Comparison of ENCODE assay signal across 24 mouse cellular contexts in genomic region chr2:166669922-166670321, GRCm38 (mm10). TPM values are rescaled to one million over a fixed set of nuclear protein-coding genes. Genes with fewer than 3 reads are reported as not detected.
DNase-seq lines count a peak whose midpoint lies in the region; ATAC-seq and TF ChIP-seq lines count a peak whose summit lies in the region.
"Had no signal": no experiment of that assay in that cellular context is flagged by ENCODE, and none has a peak within 500 bp of the region (broad histone marks: within the 10 kb centered on the region; RNA-seq: fewer than 3 reads in every experiment).

No protein-coding gene starts in this region.

- H3K4me3 ChIP-seq in hindbrain, embryonic 10.5 days, result no peak overlapping the region
- no peak overlapping the region for H3K4me3 ChIP-seq in hindbrain, postnatal 0 days (ENCODE audit: low read length)
- H3K4me3 ChIP-seq in midbrain, embryonic 11.5 days (ENCODE audit: low read depth, low read length), result no peak overlapping the region
- H3K4me3 ChIP-seq in midbrain, embryonic 15.5 days, result no peak overlapping the region
- H3K4me3 ChIP-seq in hindbrain, embryonic 13.5 days, result no peak overlapping the region
- H3K4me3 ChIP-seq: heart, embryonic 13.5 days; intestine, embryonic 15.5 days; limb, embryonic 12.5 days; lung, embryonic 15.5 days; myocyte had no signal

- H3K36me3 ChIP-seq in hindbrain, embryonic 10.5 days, result peaks cover 12% of the 10 kb centered on the region; the same call in 1 of the 2 replicates
- no peaks in the 10 kb centered on the region for H3K36me3 ChIP-seq in hindbrain, postnatal 0 days (ENCODE audit: insufficient read depth, low read length)
- no peaks in the 10 kb centered on the region for H3K36me3 ChIP-seq in midbrain, embryonic 11.5 days (ENCODE audit: control insufficient read depth, insufficient read depth, low read length)
- no peaks in the 10 kb centered on the region for H3K36me3 ChIP-seq in midbrain, embryonic 15.5 days (replicated peaks)
- no peaks in the 10 kb centered on the region for H3K36me3 ChIP-seq in hindbrain, embryonic 13.5 days
- H3K36me3 ChIP-seq: heart, embryonic 13.5 days; intestine, embryonic 15.5 days; limb, embryonic 12.5 days; lung, embryonic 15.5 days had no signal

- H3K9me3 ChIP-seq in hindbrain, embryonic 10.5 days, result no peaks in the 10 kb centered on the region
- no peaks in the 10 kb centered on the region for H3K9me3 ChIP-seq in hindbrain, postnatal 0 days (ENCODE audit: low read length)
- no peaks in the 10 kb centered on the region for H3K9me3 ChIP-seq in midbrain, embryonic 11.5 days (ENCODE audit: control insufficient read depth, low read length)
- H3K9me3 ChIP-seq in midbrain, embryonic 15.5 days, result no peaks in the 10 kb centered on the region
- no peaks in the 10 kb centered on the region for H3K9me3 ChIP-seq in hindbrain, embryonic 13.5 days
- H3K9me3 ChIP-seq: heart, embryonic 13.5 days; intestine, embryonic 15.5 days; limb, embryonic 12.5 days; lung, embryonic 15.5 days had no signal

- H3K9ac ChIP-seq in hindbrain, postnatal 0 days (replicated peaks; ENCODE audit: low read length), result no peak overlapping the region
- no peak overlapping the region for H3K9ac ChIP-seq in midbrain, embryonic 11.5 days (ENCODE audit: low read length)
- H3K9ac ChIP-seq in midbrain, embryonic 15.5 days, result no peak overlapping the region
- no peak overlapping the region for H3K9ac ChIP-seq in hindbrain, embryonic 13.5 days
- H3K9ac ChIP-seq: heart, embryonic 13.5 days; intestine, embryonic 15.5 days; limb, embryonic 12.5 days; lung, embryonic 15.5 days had no signal

- H3K4me2 ChIP-seq in hindbrain, postnatal 0 days (ENCODE audit: low read depth, low read length), result no peak overlapping the region
- H3K4me2 ChIP-seq in midbrain, embryonic 11.5 days, result no peak overlapping the region
- no peak overlapping the region for H3K4me2 ChIP-seq in midbrain, embryonic 15.5 days
- no peak overlapping the region for H3K4me2 ChIP-seq in hindbrain, embryonic 13.5 days
- H3K4me2 ChIP-seq: heart, embryonic 13.5 days; intestine, embryonic 15.5 days; limb, embryonic 12.5 days; liver, embryonic 11.5 days; lung, embryonic 15.5 days had no signal

- TF ChIP-seq CTCF in hindbrain, postnatal 0 days (IDR thresholded peaks at IDR 0.05; ENCODE audit: low read depth), result no peak

- 79% methylated on average over 9 of the region's 9 CpGs for WGBS in hindbrain, embryonic 10.5 days
- WGBS in hindbrain, postnatal 0 days, result 62% methylated on average over 9 of the region's 9 CpGs
- WGBS in midbrain, embryonic 11.5 days, result 79% methylated on average over 9 of the region's 9 CpGs
- 81% methylated on average over 9 of the region's 9 CpGs for WGBS in midbrain, embryonic 15.5 days
- 77% methylated on average over 9 of the region's 9 CpGs for WGBS in hindbrain, embryonic 13.5 days

- peaks cover 100% of the 10 kb centered on the region for H3K4me1 ChIP-seq in hindbrain, embryonic 10.5 days (replicated peaks)
- peaks cover 23% of the 10 kb centered on the region for H3K4me1 ChIP-seq in hindbrain, postnatal 0 days (ENCODE audit: insufficient read depth, low read length)
- peaks cover 58% of the 10 kb centered on the region for H3K4me1 ChIP-seq in midbrain, embryonic 11.5 days (ENCODE audit: control insufficient read depth, insufficient read depth, low read length)
- peaks cover 43% of the 10 kb centered on the region for H3K4me1 ChIP-seq in midbrain, embryonic 15.5 days
- peaks cover 84% of the 10 kb centered on the region for H3K4me1 ChIP-seq in hindbrain, embryonic 13.5 days (replicated peaks)

- no peak for ATAC-seq in hindbrain, postnatal 0 days
- no peak for ATAC-seq in midbrain, embryonic 11.5 days (ENCODE audit: low FRiP score)
- no peak for ATAC-seq in midbrain, embryonic 15.5 days (replicated peaks)
- ATAC-seq in hindbrain, embryonic 13.5 days (ENCODE audit: low FRiP score), result no peak
- ATAC-seq: intestine, embryonic 15.5 days; midbrain, embryonic 16.5 days had no signal

- H3K27ac ChIP-seq in hindbrain, embryonic 10.5 days, result peak overlapping the region; percentile 92
- no peak overlapping the region for H3K27ac ChIP-seq in hindbrain, postnatal 0 days
- H3K27ac ChIP-seq in midbrain, embryonic 11.5 days (ENCODE audit: low read depth, low read length), result peak overlapping the region; percentile 15; the same call in 1 of the 2 replicates
- no peak overlapping the region for H3K27ac ChIP-seq in midbrain, embryonic 15.5 days
- H3K27ac ChIP-seq in hindbrain, embryonic 13.5 days, result peak overlapping the region; percentile 66
- H3K27ac ChIP-seq: heart, embryonic 13.5 days; intestine, embryonic 15.5 days; limb, embryonic 12.5 days; lung, embryonic 15.5 days had no signal

- no peak for DNase-seq in hindbrain, embryonic 10.5 days (ENCODE audit: low spot score)
- DNase-seq in hindbrain, postnatal 0 days (ENCODE audit: low spot score), result no peak
- no peak for DNase-seq in midbrain, embryonic 11.5 days (ENCODE audit: low spot score, missing footprints)
- DNase-seq in ZHBTc4 (ENCODE audit: low read depth, low spot score), result peak; percentile 38
- DNase-seq in kidney, postnatal 4 days, result no peak
- no peak for DNase-seq in embryo, embryonic 11 days
- DNase-seq: adrenal gland, adult 8-10 months; B cell, adult 2 months; cerebellum, adult 8-10 months; cerebellum, postnatal 25 days; heart, postnatal 10 days; kidney, adult 2 months; kidney, postnatal 36 days; retina, postnatal 1 day; right cerebral cortex, postnatal 14 days had no signal

- H3K27me3 ChIP-seq in hindbrain, embryonic 10.5 days (ENCODE audit: insufficient read depth, poor library complexity, severe bottlenecking), result no peaks in the 10 kb centered on the region
- no peaks in the 10 kb centered on the region for H3K27me3 ChIP-seq in hindbrain, postnatal 0 days (ENCODE audit: insufficient read depth, low read length)
- H3K27me3 ChIP-seq in midbrain, embryonic 11.5 days (ENCODE audit: control insufficient read depth, insufficient read depth, low read length), result no peaks in the 10 kb centered on the region
- H3K27me3 ChIP-seq in midbrain, embryonic 15.5 days (replicated peaks), result no peaks in the 10 kb centered on the region
- no peaks in the 10 kb centered on the region for H3K27me3 ChIP-seq in hindbrain, embryonic 13.5 days
- H3K27me3 ChIP-seq: intestine, embryonic 15.5 days; limb, embryonic 12.5 days; lung, embryonic 15.5 days had no signal

RNA-seq across cellular contexts. Expression of gene Prex1, which starts 43.7 kb away (rescaled TPM):
- polyA plus RNA-seq in hindbrain, embryonic 10.5 days (2016; fragmentation: Nextera tagmentation; extraction: Ambion mirVana), result 36.8 and 44.1 TPM in 2 replicates
- 63.2 and 66.8 TPM in 2 replicates for total RNA-seq in hindbrain, postnatal 0 days (2014; rRNA removed)
- 24.1 and 24.2 TPM in 2 replicates for polyA plus RNA-seq in hindbrain, postnatal 0 days (2015; fragmentation: Nextera tagmentation; extraction: Ambion mirVana)
- polyA plus RNA-seq in midbrain, embryonic 11.5 days (2014; fragmentation: Nextera tagmentation; extraction: Ambion mirVana), result 16.5 and 19.8 TPM in 2 replicates
- polyA plus RNA-seq in midbrain, embryonic 15.5 days (2015; fragmentation: Nextera tagmentation; extraction: Ambion mirVana), result 20.6 and 22.0 TPM in 2 replicates
- 24.7 and 29.7 TPM in 2 replicates for polyA plus RNA-seq in hindbrain, embryonic 13.5 days (2015; fragmentation: Nextera tagmentation; extraction: Ambion mirVana)

Comparison
In these comparisons a context has a peak if more than half of its experiments do, and no peak if none do; other contexts are left out.
1. H3K27ac ChIP-seq: peak in hindbrain, embryonic 10.5 days (single experiment), midbrain, embryonic 11.5 days (single experiment) and hindbrain, embryonic 13.5 days (single experiment); none in hindbrain, postnatal 0 days (single experiment) and midbrain, embryonic 15.5 days (single experiment).